Mouse (Mus musculus) lung, postnatal 0 days (tissue): ENCODE data around the gene Rab11fip4.

Experiments
- CTCF ChIP-seq: IDR thresholded peaks from 2 replicates; pipeline ENCODE4 v1.5.1; 2016; ENCODE audit warnings: antibody characterized with exemption, mild to moderate bottlenecking
- EP300 ChIP-seq: IDR thresholded peaks from 2 replicates; pipeline ENCODE4 v1.6.1; 2016; ENCODE audit warnings: antibody characterized with exemption, mild to moderate bottlenecking, control low read depth

DNA sequence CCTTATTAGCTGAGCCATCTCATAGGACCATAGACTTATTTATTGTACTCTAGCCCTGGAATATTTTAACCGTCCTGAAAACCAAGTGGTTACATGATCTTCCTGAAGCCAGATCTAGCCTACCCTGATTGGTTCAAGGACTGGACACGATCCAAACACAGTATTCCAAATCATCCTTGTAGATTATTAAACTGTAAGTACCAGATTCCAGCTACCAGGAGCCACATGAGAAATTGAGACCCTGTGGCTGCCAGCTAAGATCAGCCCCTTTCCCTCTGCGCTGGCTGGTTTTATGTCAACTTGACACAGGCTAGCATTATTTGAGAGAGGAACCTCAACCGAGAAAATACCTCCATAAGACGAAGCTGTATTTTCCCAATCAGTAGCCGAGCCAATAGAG is 142.0 kb downstream of the Rab11fip4 start:
- no peak for TF ChIP-seq CTCF
- no peak for TF ChIP-seq EP300
